Mouse (Mus musculus) heart, postnatal 0 days (tissue): ENCODE measurements around the gene Mettl26.

Experiments used
- CTCF ChIP-seq: IDR thresholded peaks from 2 replicates; pipeline ENCODE4 v1.5.1; 2016; ENCODE audit warnings: antibody characterized with exemption, control low read depth, low read depth
- EP300 ChIP-seq: IDR thresholded peaks from 2 replicates; pipeline ENCODE4 v1.6.1; 2016; ENCODE audit warnings: antibody characterized with exemption, low read depth

- peak; percentile 30 for TF ChIP-seq CTCF
- TF ChIP-seq EP300, result no peak
These were observed 10.8 kb downstream of the Mettl26 start for GRCm38 (mm10) chr17:25885636-25886035.
